Mouse (Mus musculus) embryo, embryonic 10 days (tissue): ENCODE data around the gene Gm21319.
"Not testable (repeated sequence)": the region's sequence is repeated elsewhere in the genome, so short reads cannot be mapped to it uniquely, and the experiment has no call there.

Source experiments
- DNase-seq: peaks from one replicate; pipeline ENCODE4 v3.0.0-alpha.2; 2015; ENCODE audit warnings: low spot score

Gene Gm21319

DNA sequence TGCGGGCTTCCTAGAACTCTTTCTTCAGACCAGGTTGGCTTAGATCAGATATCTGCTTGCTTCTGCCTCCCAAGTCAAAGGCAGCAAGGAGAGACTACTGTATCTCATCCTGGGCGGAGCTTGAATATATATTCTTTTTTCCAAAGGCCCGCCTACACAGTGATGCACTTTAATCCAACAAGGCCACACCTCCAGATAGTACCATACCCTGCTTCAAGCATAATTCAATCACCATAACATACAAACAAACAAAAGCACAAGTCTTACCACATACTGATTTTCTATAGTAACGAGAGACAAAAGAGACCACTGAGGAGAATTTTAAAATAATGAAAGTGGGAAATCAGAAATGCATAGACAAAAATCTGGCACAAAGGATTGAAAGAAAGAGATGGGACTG is at the start of gene Gm21319:
Gm21319 (minus strand) TSS at position 101 of the 400 bp plus-strand sequence.
- DNase-seq = not testable (repeated sequence)

DNA sequence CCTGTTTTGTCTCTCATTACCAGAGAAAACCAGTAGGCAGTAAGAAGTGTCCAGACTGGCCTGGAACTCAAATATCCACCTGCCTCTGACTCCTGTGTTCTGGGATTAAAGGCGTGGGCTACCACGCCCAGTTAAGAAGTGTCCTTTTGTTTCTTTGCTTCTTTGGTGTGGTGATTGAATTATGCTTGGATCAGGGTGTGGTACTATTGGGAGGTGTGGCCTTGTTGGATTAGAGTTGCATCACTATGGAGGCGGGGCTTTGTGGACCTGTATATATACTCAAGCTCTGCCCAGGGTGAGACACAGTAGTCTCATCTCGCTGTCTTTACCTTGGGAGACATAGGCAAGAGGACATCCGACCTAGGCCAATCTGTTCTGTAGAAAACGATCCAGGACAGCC is 40.7 kb upstream of the Gm21319 start, which contains the start of gene BB287469:
BB287469 (plus strand) TSS at position 301 of the 400 bp plus-strand sequence.
- DNase-seq = not testable (repeated sequence)

DNA sequence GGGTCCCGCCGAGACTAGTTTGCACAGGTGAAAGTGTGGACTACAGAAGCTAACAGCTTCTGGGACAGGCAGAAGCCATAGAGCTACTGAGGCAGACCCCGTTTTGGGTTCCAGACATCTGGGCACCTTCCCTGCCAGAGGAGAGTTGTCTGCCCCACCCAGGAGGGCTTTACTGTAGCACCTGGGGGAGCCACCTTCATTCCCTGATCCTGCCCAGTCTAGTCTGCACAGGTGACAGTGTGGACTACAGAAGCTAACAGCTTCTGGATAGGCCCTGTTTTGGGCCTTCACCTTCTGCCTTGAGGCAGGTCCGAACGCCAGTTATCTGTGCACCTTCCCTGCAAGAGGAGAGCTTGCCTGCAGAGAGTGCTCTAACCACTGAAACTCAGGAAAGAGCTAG is 22.4 kb upstream of the Gm21319 start:
- not testable (repeated sequence) for DNase-seq

DNA sequence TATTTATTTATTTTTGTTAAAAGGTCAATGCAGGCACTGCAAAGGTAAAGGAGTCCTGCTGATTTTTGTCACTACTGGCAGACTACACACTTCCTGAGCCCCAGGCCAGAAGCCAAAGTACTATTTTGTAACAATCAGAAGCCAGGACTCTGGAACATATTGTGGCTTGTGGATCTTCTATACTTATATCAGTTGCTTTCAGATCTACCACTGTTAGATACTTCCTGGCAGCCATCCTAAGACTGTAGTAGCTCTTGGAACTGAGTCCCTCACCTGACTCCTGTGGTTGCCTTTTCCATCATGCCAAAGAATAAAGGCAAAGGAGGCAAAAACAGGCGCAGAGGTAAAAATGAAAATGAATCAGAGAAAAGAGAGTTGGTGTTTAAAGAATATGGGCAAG is 19.7 kb upstream of the Gm21319 start, which contains the start of gene Gm21936:
Gm21936 (plus strand) TSS at position 301 of the 400 bp plus-strand sequence.
- DNase-seq = not testable (repeated sequence)
